Mouse (Mus musculus) bone marrow, adult 2 months (tissue): Measurements from ENCODE around the gene Mgat4a.

Experiments used
- CTCF ChIP-seq: fragments of 200-500 bp; IDR thresholded peaks from 2 replicates; pipeline ENCODE4 v1.5.1; 2011; ENCODE audit warnings: low read length, control low read depth; ENCODE audit not compliant: control insufficient read depth, insufficient read depth
- POLR2A ChIP-seq: fragments of 200-500 bp; IDR thresholded peaks from 2 replicates; pipeline ENCODE4 v1.6.1; 2011; ENCODE audit warnings: low read depth, mild to moderate bottlenecking, control low read depth, low read length, borderline replicate concordance; ENCODE audit not compliant: control insufficient read depth

GRCm38 (mm10) chr1:37490691-37491212, 50.1 kb downstream of the Mgat4a start:
- TF ChIP-seq POLR2A (no peak), CTCF (no peak)
